Mouse (Mus musculus): ENCODE data around the gene Mb21d2. TPM values are rescaled to one million over a fixed set of nuclear protein-coding genes. Genes with fewer than 3 reads are reported as not detected.

Gene Mb21d2
- total RNA-seq, 4 experiments from 2014 or later, result 12.4 to 17.8 (median 14.6) TPM

DNA sequence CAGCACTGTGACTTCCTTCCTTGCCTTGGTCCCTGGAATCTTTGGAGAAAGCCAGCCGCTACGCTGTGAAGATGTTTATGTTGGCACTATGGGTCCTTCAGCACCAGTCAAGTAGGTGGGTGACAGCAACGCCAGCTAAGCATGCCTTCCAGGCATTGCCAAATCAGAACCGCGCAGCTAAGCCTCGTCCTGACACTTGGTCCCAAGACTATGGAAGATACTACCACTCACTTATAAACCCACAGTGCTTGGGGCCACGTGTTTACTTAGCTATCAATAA lies 70.5 kb downstream of the Mb21d2 start:
- DNase-seq, result no peak

DNA sequence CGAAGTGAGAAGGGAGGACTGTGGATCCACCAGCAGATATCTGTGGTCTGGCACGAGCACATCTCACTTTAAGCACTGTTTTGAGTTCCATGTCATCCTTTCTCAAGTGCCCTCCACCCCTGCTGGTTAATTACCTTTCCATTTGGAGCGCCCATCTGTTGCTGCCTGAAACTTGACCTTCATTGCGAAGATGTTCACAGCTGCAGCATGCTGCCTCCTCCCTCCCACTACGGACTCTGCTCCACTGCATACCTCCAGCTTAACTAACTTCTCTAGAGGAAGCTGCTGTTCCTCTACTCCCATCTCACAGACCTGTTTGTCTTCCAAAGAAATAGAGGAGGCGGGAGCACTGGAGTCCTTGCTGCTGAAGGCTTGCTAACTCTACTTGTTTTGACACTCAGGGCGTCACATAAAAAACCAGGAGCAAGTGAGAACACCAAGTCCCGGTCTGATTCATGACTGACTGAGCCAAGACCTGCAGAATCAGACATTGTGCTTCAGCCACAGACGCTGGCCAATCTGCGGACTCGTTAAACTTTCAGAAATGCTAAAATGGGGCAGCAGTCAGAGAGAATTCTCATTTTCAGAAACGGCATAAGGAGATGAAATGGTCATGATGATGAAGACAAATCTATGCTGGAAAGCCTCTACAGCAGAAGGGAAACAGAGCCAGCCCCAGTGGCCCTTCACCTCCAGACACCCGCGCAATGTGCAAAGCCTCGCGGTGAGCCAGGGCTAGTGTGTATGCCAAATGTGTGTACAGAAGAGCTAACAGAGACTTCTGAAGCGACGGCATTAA lies 71.1 kb downstream of the Mb21d2 start:
- DNase-seq, result no peak

DNA sequence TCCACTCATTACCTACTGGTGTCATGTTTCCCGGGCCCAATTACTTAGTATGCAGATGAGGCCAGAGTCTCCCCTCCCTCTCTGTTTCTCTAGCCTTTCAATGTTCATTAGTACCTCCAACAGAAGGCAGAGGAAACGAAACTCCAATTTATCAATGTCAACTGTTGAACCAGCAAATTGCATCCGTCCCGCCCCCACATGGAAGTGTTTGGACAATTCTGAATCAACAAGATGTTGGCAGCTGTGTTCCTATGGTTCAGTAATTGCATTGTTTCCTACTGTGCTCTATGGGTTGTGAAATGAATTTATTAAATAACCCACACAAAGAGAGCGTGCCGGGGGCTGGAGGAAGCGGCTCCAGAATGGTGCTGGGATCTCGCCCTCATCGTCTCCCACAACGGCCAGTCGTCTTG lies 78.1 kb downstream of the Mb21d2 start:
- no peak for DNase-seq

DNA sequence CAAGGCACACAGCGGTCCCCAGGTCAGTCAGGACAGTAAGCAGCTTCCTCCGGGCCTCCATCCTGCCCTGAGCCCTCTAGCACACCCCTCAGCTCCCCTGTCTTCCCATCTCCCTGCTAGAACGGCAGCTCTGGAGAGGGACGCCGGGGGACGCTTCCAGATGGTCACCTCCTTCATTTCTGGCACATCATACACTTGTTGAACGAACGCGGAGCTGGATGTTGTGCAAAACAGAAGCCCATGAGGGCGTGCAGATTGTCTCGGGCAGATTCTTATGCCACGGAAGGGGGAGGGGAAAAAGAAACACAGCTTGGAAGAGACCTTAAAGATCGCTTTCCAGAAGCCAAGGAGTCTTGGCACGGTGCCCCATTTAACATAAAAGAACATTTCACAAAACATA lies 78.6 kb downstream of the Mb21d2 start:
- DNase-seq, result no peak

DNA sequence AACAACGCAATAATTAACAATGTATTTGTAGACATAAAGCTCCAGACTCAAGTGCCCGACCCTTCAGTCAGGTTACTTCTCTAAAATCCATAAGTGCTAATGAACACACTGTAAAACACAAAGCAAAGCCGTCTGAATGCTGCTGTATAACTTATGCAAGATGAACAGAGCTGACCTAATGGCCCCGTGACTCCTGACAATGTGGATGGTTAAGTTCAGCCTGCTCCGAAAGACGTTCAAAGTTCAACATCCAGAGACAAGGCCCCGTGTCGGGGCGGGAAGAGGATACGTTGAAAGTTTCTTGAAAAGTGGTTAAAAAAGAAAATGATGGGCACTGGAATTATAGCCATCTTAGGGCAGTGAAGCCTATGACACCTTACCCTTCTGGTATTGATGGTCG lies 83.3 kb downstream of the Mb21d2 start:
- DNase-seq, result no peak

DNA sequence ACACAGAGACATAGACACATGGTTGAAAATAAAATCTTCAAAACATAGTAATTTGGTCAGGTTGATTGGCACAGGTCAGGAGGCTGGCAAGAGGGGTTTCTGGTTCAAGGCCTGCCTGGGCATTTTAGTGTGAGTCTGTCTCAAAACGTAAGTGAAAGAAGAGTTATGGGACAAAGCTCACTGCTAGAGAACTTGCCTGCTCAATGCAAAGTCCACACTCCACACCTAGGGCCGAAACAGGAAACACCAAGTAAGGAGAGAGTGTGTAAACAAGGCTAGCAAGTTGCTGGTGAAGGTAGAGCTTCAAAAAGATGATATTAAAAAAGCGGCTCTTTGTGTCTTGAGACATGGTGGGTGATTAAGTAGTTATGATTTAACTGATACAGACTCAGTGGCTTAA lies 84.1 kb downstream of the Mb21d2 start:
- DNase-seq, result no peak

DNA sequence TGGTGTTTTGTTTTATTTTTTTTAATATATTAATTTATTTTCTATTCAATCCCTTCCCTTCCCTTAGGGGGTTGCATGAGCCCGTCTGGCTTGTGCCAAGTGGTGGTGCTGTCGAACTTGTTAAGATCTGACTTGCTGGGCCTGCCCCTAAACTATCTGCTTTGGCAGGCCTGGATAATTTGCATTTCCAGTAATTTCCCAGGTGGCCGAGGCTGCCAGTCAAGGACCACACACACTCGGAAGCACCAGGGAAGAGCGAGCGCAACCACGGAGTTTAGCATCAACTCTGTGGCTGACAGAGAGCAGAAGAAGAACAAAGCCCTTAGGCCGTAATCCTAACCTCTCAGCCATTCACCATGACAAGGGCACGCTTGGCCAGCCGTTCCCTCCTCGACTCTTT lies 88.4 kb downstream of the Mb21d2 start:
- no peak for DNase-seq

DNA sequence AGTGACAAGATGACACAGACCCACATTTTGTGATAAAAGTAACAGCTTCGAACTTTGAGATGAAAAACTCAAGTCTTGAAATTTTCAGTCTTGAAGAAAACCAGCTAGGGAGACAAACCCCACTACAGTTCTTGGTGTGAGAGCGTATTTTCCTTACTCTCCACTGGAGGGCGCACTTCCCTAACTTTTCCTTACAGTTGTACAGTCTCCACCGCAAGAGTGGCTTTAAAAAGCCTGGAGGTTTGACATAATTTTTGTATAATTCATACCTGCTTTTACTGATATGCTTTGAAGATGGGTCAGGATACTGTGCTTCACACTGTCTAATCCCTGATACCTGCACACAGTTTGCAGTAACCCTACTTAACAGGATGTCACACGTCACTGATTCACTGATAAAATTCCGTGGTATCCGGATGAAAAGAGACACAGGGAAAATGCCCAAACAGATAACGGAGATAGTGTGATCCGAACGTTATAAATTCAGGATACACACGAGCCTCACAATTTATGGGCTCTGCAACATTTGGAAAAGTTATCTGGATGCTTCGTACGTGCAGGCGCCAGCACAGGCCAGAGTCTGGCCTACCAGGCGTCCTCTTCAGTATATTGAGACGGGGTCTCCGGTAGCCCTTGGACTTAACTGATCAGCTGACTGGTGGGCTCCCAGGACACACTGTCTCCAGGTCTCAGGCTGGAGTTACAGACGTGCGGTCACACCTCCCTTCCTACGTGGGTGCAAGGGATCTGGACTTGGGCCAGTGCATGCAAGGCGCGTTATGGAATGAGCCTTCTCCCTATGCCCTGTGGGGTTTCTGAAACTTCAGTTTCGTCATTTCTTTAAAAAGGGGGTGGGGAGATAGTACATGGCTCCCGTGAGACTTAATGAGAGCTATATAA lies 89.1 kb downstream of the Mb21d2 start:
- DNase-seq, result peak; percentile 20

DNA sequence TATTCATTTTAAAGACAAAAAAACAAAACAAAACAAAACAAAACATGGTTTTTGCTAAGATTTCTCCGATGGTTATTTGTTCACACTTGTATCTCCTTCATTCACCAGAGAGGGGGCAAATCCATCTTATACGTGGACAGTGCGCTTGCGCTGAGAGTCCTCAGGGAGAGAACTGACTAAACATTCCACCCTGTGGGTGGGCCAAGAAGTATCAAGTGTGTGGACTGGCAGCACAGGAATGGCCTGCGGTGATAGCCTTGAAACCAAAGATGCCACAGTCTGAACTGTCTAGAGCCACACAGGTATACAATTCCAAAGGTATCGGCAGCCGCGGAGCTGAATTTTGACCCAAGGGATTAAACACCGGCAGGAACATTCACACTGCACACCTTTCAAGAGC lies 89.9 kb downstream of the Mb21d2 start:
- DNase-seq, result no peak

DNA sequence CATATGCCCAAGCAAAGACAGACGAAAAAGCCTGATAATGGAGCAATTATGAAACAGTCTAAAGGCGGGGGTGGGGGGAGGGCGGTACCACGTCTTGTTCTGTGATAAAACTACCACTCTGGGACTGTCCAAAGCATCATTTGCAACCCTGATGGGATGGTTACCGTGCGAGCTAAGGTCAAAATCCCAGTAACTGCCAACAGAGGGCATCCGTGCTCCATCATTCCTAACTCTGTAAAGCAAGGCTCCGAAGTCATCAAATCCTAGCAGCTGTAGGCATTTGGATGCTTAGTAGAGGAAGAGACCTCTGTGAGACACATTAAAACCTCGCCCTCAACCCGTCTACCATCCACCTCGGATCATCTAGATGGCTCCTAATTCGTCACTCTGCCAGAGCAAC lies 91.5 kb downstream of the Mb21d2 start:
- DNase-seq, result peak; percentile 21

DNA sequence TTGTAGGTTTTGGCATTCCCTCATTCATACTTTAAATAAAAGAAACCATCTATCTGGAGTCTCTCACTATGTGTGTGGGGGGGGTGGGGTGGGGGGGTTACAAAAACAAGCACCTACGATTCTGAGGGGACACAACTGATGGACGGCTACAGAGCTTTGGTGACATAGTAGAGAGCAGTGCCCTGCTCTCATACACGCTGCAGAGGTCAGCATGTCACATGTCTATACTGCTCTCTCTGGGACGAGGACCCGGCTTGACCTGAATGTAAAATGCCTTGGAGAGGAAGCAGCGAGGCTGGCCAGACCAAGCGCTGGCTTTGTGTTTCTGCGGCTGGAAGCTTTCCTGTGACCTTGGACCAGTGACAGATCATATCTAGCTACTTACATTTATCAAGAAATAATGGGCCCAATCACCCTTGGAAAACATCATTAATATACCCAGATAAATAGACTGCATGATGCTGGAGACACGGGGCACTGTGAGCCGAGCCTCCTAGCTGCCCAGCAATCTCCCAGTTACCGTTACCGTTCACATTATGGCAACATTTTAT lies 97.3 kb downstream of the Mb21d2 start:
- DNase-seq, result peak; percentile 22

DNA sequence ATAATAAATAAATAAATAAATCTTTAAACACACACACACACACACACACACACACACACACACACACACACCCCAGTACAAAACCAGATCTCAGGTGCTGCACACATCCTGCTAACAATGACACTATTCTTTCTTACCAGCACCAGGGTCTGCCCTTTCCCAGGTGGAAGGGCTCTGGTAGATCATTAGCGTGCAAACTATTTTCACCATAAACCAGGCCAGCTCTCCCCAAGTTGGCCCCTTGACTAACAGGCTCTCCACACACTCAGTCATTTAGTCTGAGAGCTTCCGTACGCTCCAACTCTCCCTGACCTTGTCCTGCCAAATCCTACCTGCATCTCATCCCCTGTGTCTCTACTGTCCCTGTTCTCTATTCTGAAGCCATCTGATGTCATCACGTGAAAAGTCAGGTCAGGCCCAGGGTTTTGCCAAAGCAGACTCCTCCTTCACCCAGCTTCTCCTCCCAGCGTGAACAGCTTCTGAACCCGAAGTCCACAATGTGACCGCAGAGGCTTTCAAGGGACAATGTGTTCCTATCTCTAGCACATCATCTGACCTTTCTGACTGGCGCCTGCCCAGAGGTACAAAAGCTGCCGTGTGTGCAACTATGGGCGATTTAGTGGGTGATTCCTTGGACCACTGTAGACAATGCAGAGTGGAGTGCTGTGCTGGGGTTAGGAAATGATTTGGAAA lies 100.1 kb downstream of the Mb21d2 start:
- DNase-seq, result no peak

DNA sequence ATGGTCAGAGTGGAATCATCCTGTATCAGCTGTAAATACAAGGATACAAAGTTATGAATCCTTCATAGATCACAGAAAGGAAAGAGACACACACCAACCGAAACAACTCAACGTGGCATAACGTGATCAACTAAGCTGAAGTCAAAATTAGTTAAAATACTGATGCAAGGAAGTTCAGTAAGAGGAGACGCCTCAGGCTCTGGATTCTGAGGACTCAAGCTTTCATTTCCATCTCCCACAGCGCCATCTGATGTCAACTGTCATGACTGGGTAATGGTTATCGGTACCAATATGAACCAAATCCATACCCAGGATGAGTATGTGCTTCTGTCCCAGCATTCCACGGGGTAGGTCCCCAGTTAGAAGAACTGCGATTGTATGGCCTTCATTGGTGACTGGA lies 104.7 kb downstream of the Mb21d2 start:
- no peak for DNase-seq

DNA sequence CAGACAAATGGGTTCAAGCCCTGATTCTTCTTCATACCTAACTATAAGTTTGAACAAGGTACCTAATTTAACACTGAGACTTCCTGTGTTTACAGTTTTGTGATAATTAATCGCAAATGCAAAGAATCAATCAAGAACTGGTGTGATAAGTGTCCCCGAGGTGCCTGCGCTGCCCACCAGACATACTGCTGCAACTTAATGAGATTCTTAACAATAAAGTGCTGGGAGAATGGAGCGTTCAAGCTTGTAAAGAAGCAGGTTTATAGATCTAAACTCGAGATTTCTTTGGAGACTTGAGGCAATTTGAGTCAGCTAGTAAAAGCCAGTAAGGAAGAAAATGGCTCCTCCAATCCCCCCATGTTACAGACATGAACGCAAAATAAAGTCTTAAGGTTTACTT lies 107.7 kb downstream of the Mb21d2 start:
- DNase-seq, result no peak

DNA sequence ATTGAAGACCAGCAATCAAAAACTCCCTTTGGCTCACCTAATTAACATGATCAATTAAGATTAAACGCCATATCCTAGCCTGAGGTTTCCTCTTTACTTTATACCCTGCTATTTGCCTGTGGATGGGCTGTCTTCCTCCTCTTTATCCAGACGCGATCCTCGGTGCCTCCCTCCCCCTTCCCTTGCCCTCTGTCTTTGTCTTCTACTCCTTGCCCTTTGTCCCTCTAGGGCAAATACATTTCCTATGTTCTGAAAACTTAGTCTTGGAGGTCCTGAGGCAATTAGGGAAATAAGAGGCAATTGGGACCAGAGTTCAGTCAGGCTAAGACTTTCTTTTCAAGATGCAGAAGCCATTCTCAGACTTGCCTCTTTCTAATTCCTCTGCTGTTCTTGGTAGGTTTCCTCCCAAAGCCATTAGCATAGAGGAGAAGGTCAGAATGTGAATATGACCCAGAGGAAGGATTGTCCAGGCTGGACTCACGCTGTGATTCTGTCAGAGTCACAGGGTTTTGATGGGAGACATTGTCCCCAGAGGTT lies 110.7 kb downstream of the Mb21d2 start:
- no peak for DNase-seq

DNA sequence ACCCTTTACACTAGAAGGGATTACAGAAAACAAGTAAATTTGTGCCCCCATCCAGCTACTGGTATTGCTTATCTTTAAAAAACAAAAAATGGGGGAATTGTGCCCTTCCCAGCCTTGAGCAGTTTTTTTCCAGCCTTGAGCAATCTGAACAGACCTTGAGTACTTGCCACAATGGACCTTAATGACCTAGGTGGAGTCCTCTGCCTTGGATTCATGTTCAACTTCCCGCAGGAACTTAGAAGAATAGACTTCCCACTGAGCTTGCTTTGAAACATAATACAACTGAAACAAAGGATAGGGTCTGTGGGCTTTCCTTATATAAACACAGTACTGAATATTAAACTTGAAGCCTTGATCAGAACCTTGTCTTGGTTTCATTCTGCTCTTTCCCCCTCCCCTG lies 116.2 kb downstream of the Mb21d2 start:
- no peak for DNase-seq

DNA sequence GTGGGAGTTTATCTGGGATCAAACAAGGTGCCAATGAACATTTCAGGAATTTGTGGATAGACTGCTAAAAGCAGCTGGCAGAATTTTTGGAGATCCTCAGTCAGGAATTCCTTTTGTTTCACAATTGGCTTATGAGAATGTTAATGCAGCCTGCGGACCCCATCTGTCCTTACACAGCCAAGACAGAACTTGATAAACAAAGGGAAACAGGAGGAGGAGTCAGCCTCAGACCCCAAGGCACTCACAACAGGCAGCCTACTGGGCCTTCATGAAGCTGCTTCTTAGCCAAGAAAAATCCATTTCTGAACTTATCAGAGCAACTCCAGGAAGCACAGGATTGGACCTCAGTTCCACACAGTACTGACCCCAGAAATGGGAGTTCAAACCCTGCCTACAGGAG lies 120.4 kb downstream of the Mb21d2 start:
- DNase-seq, result no peak

DNA sequence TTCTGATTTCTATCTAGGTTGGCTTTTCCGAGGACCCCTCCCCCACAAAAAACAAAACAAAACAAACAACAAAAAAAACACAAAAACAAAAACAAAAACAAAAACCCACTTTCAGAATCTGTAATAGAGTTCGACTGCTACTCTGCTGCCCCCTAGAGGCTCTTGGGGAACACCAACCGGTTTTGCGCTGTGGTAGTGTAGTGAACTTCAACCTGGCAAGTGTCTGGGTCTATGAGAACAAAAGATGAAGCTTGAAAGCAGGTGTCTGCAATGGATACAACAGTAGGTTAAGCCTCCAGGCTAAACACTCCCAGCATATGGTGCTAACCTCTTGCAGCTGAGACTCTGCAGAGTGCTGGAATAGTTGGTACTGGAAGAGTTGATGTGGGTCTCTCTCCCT lies 136.4 kb downstream of the Mb21d2 start:
- no peak for DNase-seq

Data from adrenal gland, adult 8-10 months (tissue).